Mouse (Mus musculus): ENCODE data around the gene Zfp750. TPM values are rescaled to one million over a fixed set of nuclear protein-coding genes. Genes with fewer than 3 reads are reported as not detected.

The Zfp750 gene
- polyA plus RNA-seq, 1 experiment from 2014 or later = 0.54 TPM

DNA sequence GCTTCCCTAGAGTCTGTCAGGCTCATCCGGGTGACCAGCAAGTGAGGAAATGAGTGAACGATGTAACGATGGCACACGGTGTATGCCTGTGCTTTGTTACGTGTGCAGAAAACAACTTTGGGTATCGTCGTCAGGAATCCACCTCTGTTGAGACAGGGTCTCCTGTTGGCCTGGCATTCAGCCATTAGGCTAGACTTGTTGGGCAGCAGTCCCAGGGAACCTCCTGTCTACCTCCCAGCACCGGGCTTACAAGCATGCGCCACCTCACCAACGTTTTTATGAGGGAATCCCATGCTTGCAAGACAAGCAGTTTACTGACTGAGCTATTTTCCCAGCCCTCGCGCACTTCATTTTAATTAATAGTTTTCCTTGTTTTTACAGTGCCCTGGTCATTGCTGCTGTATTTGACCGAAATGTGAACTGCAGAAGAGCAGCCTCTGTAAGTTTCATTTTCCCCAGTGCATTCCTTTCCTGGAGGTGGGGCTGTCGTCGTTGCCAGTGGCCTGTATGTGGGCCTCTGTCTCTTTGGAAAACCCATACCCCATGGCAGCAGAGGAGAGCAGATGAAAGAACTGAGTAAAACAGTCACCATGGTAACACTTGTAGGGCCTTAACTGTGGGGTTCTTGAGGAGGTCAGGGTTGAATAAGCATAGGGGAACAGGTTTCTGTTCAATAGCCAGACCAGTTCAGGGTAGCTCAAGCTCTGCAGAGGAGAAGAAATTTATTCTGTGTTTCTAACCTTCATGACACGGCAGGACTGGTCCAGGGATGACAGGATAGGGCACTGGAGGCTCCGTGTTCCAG is 30.9 kb upstream of the Zfp750 start:
- no peak overlapping the region for H3K9ac ChIP-seq (replicated peaks)
- H3K4me3 ChIP-seq = no peak overlapping the region
- H3K27me3 ChIP-seq = no peaks in the 10 kb centered on the region
- H3K4me1 ChIP-seq = peaks cover 28% of the 10 kb centered on the region
- 61% methylated on average over 17 of the region's 17 CpGs for WGBS
- H3K36me3 ChIP-seq = no peaks in the 10 kb centered on the region
- no peak for ATAC-seq (ENCODE audit: low FRiP score, low read depth)
- H3K27ac ChIP-seq (replicated peaks) = peak overlapping the region; percentile 46
- no peaks in the 10 kb centered on the region for H3K9me3 ChIP-seq
- H3K4me2 ChIP-seq (replicated peaks) = no peak overlapping the region

DNA sequence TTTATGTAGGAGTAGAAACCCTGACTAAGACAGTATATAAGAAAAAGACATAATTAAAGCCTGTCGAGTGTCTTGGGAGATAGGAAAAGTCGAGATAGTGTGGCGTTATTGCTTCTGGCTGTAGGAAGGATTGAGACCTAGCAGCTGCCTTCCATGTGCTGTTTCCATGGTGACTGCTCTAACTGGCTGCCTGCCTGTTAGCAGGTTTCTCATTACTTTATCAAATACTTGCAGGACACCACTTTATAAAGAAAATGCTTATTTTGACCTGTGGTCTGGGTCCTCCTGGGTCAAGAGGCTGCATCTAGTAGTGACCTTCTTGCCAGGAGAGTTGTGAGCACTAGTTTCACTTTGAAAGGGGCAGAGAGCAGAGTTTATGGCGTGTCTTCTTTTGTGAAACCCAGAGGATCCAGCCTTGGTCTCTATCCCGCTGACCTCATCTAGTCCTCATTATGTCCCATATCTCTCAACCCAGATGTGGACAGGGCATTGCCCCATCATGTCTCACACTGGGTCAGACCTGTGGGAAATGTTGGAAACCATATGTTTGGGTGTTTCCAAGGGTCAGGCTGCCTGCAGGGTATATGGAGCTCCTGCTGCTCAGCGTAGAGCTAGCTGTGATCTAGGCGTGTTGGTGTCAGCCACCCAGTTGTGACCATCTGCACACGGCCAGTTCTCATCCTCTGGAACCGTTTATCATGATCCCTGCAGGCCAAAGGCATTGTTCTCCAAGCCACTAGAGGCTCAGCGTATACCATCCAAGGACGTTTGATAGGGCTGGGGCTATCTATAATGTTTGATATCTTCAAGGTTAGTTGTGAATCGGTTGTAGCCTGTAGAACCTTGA is 30.1 kb upstream of the Zfp750 start:
- ATAC-seq (ENCODE audit: low FRiP score, low read depth) = no peak
- Histone ChIP-seq H3K4me2 (replicated peaks) (no peak overlapping the region), H3K36me3 (no peaks in the 10 kb centered on the region; the same call in 1 of the 2 replicates), H3K9me3 (no peaks in the 10 kb centered on the region), H3K27ac (replicated peaks) (peak overlapping the region; percentile 43), H3K4me3 (no peak overlapping the region), H3K27me3 (no peaks in the 10 kb centered on the region), H3K9ac (replicated peaks) (no peak overlapping the region), H3K4me1 (peaks cover 28% of the 10 kb centered on the region)
- WGBS = 66% methylated on average over 12 of the region's 12 CpGs

DNA sequence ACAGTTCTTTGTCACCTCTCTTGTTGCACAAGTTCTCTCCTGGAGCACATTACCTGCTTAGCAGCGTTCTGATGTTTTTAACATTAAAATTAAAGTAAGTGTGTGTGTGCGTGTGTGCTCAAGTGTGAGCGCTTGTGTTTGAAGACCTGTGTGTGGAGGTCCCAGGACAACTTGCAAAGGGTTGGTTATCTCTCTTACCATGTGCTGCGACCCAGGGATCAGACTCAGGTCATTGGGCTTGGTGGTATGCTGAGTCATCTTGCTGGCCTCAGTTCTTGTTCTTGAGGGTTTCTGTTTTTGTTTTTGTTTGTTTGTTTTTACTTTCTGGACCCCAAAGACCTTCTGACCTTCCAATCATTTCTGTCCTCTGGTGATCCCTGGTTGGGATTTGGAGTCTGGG is 28.8 kb upstream of the Zfp750 start:
- H3K4me3 ChIP-seq = no peak overlapping the region
- 94% methylated on average over 4 of the region's 4 CpGs for WGBS
- ATAC-seq (ENCODE audit: low FRiP score, low read depth) = no peak
- H3K4me2 ChIP-seq (replicated peaks) = no peak overlapping the region
- H3K9ac ChIP-seq (replicated peaks) = no peak overlapping the region
- peaks cover 28% of the 10 kb centered on the region for H3K4me1 ChIP-seq
- peaks cover 3% of the 10 kb centered on the region; the same call in 1 of the 2 replicates for H3K36me3 ChIP-seq
- no peak overlapping the region; the same call in 1 of the 2 replicates for H3K27ac ChIP-seq (replicated peaks)
- no peaks in the 10 kb centered on the region for H3K9me3 ChIP-seq
- H3K27me3 ChIP-seq = no peaks in the 10 kb centered on the region

DNA sequence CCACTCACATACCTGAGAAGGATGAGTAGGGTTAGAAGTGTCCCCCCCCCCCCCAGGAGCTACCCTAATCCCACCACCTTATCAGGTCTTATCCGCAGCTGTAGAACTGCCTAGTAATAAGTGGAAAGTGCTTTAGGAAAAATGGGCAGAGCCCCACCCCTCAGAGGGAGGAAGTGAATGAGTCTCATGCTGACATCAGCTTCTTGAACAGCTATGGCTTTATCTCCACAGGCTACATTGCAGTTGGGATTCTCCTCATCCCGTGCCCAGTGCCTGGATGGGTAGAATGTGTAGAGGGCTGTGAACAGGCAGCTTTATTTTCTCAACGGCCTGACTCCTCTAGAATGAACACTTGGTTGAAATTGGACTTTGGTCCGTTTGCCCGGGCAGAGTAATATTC is 28.1 kb upstream of the Zfp750 start:
- Histone ChIP-seq H3K9me3 (no peaks in the 10 kb centered on the region), H3K27ac (replicated peaks) (no peak overlapping the region)
- WGBS = 91% methylated on average over 5 of the region's 5 CpGs

DNA sequence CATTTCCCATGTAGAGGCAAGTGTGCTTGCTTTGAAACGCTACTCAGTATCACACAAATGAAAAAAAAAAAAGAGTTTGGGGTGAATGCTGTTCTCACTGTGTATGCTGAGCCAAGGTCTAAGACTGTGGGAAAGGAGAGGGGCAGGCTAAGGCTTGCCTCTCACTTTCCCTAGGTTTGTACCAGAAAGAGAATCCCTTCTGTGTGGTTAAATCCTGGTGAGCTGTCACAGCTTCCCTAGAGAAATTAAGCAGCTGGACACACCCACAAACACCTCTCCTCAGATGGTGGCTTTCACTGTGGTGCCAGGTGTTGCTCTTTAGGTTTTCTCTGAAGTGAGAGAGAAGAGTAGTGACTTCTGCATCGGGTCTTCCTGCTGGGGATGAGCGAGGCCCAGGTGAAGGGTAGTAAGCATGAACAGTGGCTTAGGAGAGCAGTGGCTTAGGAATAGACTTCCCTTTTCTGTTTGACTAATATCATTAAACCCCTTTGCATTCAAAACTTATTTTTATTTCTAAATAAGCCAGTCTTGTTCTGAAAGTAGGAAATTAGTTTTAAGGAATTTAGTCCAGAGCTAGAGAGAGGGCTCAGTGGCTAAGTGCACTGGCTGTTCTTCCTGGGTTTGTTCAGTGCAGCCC is 26.4 kb upstream of the Zfp750 start:
- Histone ChIP-seq H3K27ac (replicated peaks) (no peak overlapping the region), H3K27me3 (no peaks in the 10 kb centered on the region), H3K36me3 (peaks cover 3% of the 10 kb centered on the region; the same call in 1 of the 2 replicates), H3K4me2 (replicated peaks) (no peak overlapping the region), H3K9ac (replicated peaks) (no peak overlapping the region), H3K4me1 (peaks cover 20% of the 10 kb centered on the region), H3K4me3 (no peak overlapping the region), H3K9me3 (no peaks in the 10 kb centered on the region)
- ATAC-seq (ENCODE audit: low FRiP score, low read depth) = no peak
- 95% methylated on average over 3 of the region's 3 CpGs for WGBS

More for the DNA sequence above, 28.1 kb upstream of the Zfp750 start:
- Histone ChIP-seq H3K36me3 (peaks cover 3% of the 10 kb centered on the region; the same call in 1 of the 2 replicates), H3K27me3 (no peaks in the 10 kb centered on the region), H3K4me3 (no peak overlapping the region), H3K9ac (replicated peaks) (no peak overlapping the region), H3K4me1 (peaks cover 28% of the 10 kb centered on the region), H3K4me2 (replicated peaks) (no peak overlapping the region)
- ATAC-seq (ENCODE audit: low FRiP score, low read depth) = no peak

DNA sequence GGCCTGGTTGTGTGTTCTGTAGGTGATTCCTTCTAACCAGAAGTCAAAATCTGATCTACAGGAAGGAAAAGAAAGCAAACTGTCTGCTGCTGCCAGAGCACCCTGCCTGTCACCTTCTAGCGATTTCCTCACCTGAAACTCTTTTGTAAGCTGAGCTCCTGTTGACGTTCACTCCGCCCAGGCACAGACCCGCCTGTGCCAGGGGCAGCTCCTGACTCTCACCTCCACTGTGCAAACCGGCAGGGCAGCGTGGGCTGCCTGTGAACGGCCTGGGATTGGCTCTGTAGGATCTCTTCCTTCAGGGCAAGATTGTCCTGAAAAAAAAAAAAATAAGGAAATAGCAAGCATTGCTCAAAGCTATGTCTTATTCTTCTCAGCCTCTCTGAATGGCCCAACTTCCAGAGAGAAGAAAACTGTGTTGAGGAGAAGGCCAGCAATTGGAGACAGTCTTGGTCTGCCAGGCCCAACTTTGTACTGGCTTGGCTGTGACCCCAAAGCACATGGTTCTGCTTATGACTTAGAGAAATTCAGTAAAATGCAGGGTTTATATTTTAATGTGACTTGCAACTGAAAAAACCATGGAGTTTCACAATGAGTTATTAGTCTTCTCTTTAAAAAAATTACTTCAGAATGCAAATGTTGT is 25.7 kb upstream of the Zfp750 start:
- no peak overlapping the region for H3K4me2 ChIP-seq (replicated peaks)
- no peak overlapping the region for H3K27ac ChIP-seq (replicated peaks)
- ATAC-seq (ENCODE audit: low FRiP score, low read depth) = no peak
- peaks cover 3% of the 10 kb centered on the region; the same call in 1 of the 2 replicates for H3K36me3 ChIP-seq
- H3K9me3 ChIP-seq = no peaks in the 10 kb centered on the region
- 83% methylated on average over 7 of the region's 7 CpGs for WGBS
- peaks cover 14% of the 10 kb centered on the region for H3K4me1 ChIP-seq
- H3K27me3 ChIP-seq = no peaks in the 10 kb centered on the region
- H3K9ac ChIP-seq (replicated peaks) = no peak overlapping the region
- H3K4me3 ChIP-seq = no peak overlapping the region

DNA sequence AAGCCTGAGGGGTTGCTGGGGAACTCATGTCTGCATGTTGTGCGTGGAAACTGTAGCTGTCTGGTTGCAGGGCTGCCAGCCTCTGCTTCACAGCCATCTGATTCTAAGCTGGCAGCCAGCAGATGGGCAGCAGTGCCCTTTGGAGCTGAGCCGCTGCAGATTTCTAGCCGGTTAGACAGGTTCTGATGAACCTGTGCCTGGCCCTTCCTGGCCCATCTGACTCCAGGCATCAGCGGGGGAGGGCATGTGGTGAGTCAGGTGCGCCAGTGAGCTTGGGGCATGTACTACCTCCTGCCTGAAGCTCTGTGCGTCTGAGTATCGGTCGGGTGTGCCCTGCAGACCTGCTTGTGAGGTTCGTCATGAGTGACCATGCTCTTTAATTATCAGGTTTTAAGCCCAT is 24.8 kb upstream of the Zfp750 start:
- no peak for ATAC-seq (ENCODE audit: low FRiP score, low read depth)
- H3K9ac ChIP-seq (replicated peaks) = no peak overlapping the region
- H3K36me3 ChIP-seq = peaks cover 3% of the 10 kb centered on the region; the same call in 1 of the 2 replicates
- no peak overlapping the region for H3K4me3 ChIP-seq
- 94% methylated on average over 9 of the region's 9 CpGs for WGBS
- no peak overlapping the region for H3K4me2 ChIP-seq (replicated peaks)
- H3K27ac ChIP-seq (replicated peaks) = no peak overlapping the region
- no peaks in the 10 kb centered on the region for H3K9me3 ChIP-seq
- H3K4me1 ChIP-seq = peaks cover 5% of the 10 kb centered on the region
- H3K27me3 ChIP-seq = no peaks in the 10 kb centered on the region

DNA sequence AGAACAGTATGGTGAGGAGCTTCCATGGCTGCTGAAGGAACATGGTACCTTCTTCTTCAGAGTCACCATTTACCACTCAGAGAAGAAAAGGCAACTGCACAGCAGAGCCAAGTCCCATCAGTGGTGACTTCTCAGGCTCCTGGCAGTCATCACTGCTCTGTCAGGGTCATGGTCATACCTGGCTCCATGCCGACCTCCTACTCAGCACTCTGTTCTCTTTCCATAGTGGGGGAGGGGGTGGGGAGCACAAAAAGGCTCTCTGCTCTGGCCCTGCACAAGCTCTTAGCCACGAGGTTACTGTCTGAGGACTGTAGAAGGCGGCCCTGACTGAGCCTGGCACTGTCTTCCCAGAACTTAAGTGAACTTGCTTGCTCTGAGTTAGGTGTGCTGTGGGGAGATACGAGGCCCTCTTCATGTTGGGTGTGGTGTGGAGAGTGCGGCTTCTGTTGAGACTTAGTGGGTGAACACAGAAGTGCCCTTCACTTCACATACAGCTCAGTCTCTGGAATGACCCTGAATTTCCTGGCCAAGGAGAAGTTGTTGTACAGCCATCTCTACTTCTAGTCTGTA is 24.2 kb upstream of the Zfp750 start:
- Histone ChIP-seq H3K36me3 (peaks cover 3% of the 10 kb centered on the region; the same call in 1 of the 2 replicates), H3K9ac (replicated peaks) (no peak overlapping the region), H3K4me1 (peaks cover 3% of the 10 kb centered on the region; the same call in 1 of the 2 replicates), H3K4me2 (replicated peaks) (no peak overlapping the region), H3K4me3 (no peak overlapping the region), H3K27me3 (no peaks in the 10 kb centered on the region), H3K9me3 (no peaks in the 10 kb centered on the region), H3K27ac (replicated peaks) (no peak overlapping the region)
- 90% methylated on average over 5 of the region's 5 CpGs for WGBS
- ATAC-seq (ENCODE audit: low FRiP score, low read depth) = no peak

DNA sequence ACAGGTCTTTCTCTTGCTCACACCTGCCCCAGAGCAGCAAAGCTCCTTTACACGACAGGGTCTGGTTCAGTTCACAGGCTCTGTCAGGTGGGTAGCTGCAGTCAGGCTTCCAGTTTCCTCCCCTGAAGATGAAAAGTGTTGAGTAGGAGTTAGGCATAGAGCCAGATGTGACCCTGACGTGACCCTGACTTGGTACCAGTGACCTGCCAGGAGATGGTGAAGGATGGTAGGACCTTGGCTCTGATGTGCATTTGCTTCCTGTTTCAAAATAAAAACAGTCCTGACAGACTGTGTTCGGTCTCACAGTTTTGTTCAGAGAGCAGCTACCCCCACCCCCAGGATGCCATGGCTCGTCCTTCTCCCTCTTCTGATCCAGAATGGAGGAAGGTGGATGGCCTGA is 23.3 kb upstream of the Zfp750 start:
- no peaks in the 10 kb centered on the region for H3K27me3 ChIP-seq
- no peak for ATAC-seq (ENCODE audit: low FRiP score, low read depth)
- H3K36me3 ChIP-seq = peaks cover 3% of the 10 kb centered on the region; the same call in 1 of the 2 replicates
- WGBS = 86% methylated on average over 4 of the region's 4 CpGs
- no peak overlapping the region for H3K4me2 ChIP-seq (replicated peaks)
- H3K4me3 ChIP-seq = no peak overlapping the region
- H3K9me3 ChIP-seq = no peaks in the 10 kb centered on the region
- no peak overlapping the region for H3K27ac ChIP-seq (replicated peaks)
- H3K4me1 ChIP-seq = no peaks in the 10 kb centered on the region
- no peak overlapping the region for H3K9ac ChIP-seq (replicated peaks)

DNA sequence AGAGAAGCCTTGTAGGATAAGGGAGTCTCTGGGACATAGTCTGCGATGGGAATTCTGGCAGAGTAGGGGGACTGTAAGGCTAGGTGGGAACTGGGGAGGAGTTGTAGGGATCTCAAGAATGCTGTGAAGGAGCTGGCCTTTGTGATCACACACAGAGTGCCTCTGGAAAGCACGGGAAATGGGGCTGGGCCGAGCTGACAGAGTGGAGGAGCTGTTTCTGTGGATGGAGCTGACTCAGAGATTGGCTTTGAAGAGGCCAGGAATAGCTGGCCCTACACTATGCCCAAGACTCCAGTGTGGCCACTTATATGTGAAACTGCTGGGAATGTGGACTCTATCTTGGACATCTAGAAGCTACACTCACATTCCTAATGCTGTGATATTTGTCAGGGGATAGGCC is 17.4 kb upstream of the Zfp750 start:
- Histone ChIP-seq H3K27me3 (no peaks in the 10 kb centered on the region), H3K4me1 (no peaks in the 10 kb centered on the region), H3K9me3 (no peaks in the 10 kb centered on the region), H3K27ac (replicated peaks) (no peak overlapping the region), H3K9ac (replicated peaks) (no peak overlapping the region), H3K4me3 (no peak overlapping the region), H3K36me3 (no peaks in the 10 kb centered on the region), H3K4me2 (replicated peaks) (no peak overlapping the region)
- no peak for ATAC-seq (ENCODE audit: low FRiP score, low read depth)
- WGBS = 65% methylated on average over 3 of the region's 3 CpGs

DNA sequence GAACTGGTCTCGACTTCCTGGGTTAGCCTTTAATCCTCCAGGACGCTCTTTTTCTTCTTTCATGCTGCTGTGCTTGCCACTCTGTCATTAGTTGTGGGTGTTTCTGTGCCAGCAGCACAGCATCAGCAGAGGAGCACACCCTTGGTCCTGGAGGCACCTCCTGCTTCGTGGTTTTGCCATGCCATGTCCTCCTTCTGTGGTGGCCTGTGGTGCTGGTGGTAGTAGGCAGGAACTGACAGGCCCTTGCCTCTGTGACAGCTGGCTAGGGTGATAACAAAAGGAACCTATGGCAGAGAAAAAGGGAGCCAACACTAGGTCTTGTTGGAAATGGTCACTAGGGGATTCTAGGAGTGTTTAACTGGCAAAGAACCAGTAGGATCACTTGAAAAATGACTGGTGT is 10.6 kb upstream of the Zfp750 start:
- 92% methylated on average over 3 of the region's 3 CpGs for WGBS
- no peak for ATAC-seq (ENCODE audit: low FRiP score, low read depth)
- no peak overlapping the region for H3K4me3 ChIP-seq
- no peak overlapping the region for H3K9ac ChIP-seq (replicated peaks)
- H3K4me1 ChIP-seq = no peaks in the 10 kb centered on the region
- H3K36me3 ChIP-seq = no peaks in the 10 kb centered on the region
- H3K9me3 ChIP-seq = no peaks in the 10 kb centered on the region
- H3K27ac ChIP-seq (replicated peaks) = no peak overlapping the region
- H3K4me2 ChIP-seq (replicated peaks) = no peak overlapping the region
- no peaks in the 10 kb centered on the region for H3K27me3 ChIP-seq

All from midbrain, embryonic 12.5 days (tissue).